In genomic region chr1:34480801-34481200, GRCm38 (mm10) we compare ENCODE assay signal across 1 mouse cellular context.
A peak's percentile ranks its signal among the peaks of the same experiment; 100 is the strongest.
TF ChIP-seq lines count a peak whose summit lies in the region.

No protein-coding gene starts in this region.

TF ChIP-seq in CH12.LX, 34 proteins besides CTCF, POLR2A, EP300 and RAD21:
- no peak for TF ChIP-seq POLR2AphosphoS2 (IDR thresholded peaks at IDR 0.05; ENCODE audit: low read depth, low read length)
- TF ChIP-seq IRF4 (IDR thresholded peaks at IDR 0.05; ENCODE audit: low read depth, low read length) = peak; percentile 47
